Mouse (Mus musculus) megakaryocyte, embryonic 14.5 days (primary cell): ENCODE measurements around the gene Elovl6.

Experiments
- FLI1 ChIP-seq: IDR thresholded peaks from 2 replicates; pipeline ENCODE4 v1.6.1; 2012; ENCODE audit warnings: low read length, inconsistent platforms, mixed read lengths
- GATA1 ChIP-seq: IDR thresholded peaks from 3 replicates; pipeline ENCODE4 v1.6.1; 2012; ENCODE audit warnings: mixed read lengths, low read length, inconsistent platforms, borderline replicate concordance

DNA sequence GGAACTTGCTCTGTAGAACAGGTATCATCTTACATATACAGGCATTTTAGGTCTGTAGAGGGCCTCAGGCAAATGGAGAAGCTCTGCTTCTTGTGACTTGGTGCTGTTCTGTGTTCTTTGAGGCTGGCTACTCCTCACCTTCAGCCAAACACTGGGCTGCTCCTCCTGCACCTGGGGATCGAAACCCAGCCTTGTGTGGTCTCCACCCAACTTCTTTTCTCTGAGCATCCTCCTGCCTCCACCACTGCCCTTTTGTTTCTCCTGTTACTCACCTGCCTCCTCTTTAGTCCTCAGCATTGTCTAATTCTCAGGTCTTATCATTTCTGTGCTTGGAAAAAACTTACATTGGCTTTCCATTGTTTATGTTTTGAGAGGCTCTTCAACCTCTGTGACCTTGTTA is 12.1 kb downstream of the Elovl6 start:
- TF ChIP-seq GATA1 (no peak), FLI1 (no peak)
